Mouse (Mus musculus) CD4-positive helper T cell, adult 2 months (primary cell): ENCODE measurements around the gene Lrrn1.

Source experiments
- DNase-seq: peaks from one replicate; pipeline ENCODE4 v3.0.0-alpha.2; 2012; ENCODE audit warnings: low read depth, missing footprints, low spot score

Lrrn1 gene

DNA sequence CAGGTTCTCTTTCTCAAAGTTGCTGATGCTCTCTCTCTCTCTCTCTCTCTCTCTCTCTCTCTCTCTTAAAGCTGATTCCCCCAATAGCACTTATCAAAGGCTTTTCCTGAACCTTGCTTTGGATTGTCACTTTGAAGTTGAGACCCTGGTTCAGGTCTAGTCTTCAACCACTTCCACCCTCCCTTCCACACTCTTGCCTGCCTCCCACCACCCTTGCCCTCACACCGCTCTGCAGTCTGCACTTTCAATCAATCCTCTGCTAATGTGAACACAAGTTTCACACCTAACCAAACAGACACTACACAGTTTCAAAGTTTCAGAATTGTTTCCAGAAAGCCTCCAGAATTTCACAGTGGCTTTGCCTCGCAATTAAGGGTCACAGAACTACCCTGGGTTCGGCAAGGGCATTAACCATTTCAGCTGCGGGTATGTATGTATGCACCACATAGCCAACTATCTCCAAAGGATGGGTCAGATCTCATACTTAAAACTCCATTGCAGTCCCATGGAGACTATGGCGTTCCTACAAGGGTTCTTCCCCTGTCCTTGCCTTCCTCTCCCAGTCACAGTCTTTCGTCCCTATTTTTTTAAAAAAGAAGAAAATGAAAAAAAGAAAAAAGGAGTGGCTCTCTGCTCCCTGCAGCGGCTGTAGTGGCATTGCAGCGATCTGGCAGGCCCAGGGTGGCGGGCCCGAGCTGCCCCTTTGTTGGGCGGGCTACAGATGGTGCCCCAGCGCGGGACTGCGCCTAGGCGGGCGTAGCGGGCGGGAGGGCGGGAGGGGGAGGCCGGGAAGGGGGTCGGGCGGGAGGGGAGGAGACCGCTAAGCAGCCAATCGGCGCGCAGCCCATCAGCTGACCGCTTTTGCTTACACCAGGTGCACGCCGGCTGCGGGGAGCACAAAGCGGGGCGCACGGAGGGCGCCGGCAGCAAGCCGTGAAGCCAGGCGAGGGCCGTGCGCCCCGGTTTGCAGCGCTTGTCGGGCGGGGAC, at the start of gene Lrrn1:
Lrrn1 (plus strand) TSS at position 892 of the 988 bp plus-strand sequence.
- DNase-seq = no peak

- no peak for DNase-seq
Observed at GRCm38 (mm10) chr6:107494491-107494890, 35.1 kb upstream of the Lrrn1 start.

DNA sequence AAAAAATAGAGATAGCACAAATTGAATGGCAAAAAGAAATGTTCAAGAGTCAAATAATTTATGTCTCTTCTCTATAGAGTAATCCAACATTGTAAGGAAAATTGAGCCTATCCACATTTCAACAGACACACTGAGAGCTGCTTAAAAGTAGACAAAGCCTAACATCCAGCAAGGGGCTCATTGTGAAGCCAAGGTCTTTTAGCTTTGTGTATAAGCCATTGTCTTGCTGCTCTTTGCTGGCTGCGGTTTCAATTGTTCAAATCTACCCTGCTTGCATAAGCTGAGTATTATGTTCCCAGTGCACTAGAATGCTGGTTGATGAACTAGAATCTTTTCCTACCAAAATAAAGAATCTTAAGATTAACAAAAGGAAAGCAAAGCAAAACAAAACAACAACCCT, 33.7 kb upstream of the Lrrn1 start:
- DNase-seq = no peak

- no peak for DNase-seq
Observed at GRCm38 (mm10) chr6:107513716-107514115, 15.9 kb upstream of the Lrrn1 start.

DNA sequence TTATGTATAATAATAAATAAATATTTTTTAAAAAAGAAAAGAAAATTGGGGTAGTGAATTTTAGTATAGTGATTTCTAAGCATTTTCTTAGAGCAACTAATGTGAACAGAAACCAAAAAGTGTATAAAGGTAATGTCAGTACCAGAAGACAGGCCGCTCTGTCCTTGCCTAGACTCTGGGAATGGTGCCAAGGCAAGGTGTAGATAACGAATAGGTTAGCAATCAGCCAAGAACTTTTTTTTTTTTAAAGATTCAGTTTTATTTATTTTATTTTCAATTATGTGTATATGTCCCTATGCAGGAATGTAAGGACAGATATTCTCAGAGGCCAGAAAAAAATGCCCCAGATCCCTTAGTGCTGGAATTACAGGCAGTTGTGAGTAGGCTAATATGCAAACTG, 5.6 kb upstream of the Lrrn1 start:
- no peak for DNase-seq

DNA sequence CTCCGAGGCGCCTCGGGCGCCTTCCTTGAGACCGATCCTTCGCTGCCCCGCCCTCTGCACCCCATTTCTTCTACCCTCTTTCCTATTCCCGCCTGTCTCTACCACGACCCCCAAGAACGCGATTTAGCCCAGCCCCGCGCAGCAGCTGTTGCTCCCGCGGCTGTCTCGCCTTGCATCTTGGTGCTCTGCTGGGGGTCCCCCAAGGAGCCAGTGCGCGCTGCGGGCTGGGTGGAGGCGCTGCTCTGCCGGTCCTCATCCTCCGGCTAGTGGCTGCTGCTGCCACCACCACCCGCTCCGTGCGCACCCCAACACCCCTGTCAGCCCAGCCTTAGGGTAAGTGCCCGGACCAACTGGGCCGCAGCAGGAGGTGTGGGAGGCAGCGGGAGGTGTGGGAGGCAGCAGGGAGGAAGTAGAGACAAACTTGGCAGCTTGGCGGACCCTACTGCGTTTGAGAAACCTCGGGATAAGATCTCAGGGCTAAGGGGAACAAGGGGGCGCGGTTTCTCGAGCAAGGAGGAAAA, 403 bp downstream of the Lrrn1 start:
- DNase-seq = no peak

GRCm38 (mm10) chr6:107530621-107531285, 1.2 kb downstream of the Lrrn1 start:
- DNase-seq = no peak

GRCm38 (mm10) chr6:107531526-107532080, 2.0 kb downstream of the Lrrn1 start:
- no peak for DNase-seq

GRCm38 (mm10) chr6:107534533-107534932, 5.0 kb downstream of the Lrrn1 start:
- DNase-seq = no peak

DNA sequence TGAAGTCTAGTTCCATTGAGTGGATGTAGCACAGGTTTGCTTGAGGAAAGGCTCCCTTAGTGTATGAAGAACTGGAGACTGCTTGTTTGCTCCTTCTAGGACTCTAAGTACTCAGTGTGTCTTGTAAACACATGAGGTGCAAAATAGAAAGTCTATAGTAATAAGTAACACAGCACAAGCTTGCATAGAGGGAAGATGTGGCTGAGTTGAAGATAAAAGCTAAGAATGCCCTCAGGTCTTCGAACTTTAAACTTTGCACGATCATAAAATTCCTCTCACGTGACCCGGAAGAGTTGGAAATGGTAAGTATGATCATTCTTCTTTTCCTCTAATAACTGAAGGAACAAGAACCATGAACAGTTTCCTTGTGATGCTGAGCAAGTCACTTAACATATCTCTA, 7.1 kb downstream of the Lrrn1 start:
- no peak for DNase-seq

- no peak for DNase-seq
Observed at GRCm38 (mm10) chr6:107541222-107541621, 11.7 kb downstream of the Lrrn1 start.

DNA sequence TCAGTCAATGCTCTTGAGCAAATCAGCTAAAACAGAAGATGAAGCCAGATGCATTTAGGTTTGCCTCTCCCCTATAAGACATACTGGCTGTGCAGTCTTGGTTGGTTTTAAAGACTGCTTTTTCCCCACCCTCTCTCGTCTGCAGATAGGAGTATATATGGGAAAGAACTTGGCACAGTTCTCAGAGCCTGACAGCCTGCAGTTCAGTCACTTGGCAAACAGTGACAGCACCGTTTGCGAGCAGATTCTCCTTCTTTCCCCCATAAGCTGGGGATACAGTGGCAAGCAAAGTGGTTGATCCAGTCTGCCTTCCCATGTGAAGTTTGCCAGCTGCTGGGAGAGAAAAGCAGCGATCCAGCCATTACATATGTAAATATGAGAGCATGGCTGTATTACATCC, 12.3 kb downstream of the Lrrn1 start:
- DNase-seq = no peak

- no peak for DNase-seq
Observed at GRCm38 (mm10) chr6:107546272-107546671, 16.7 kb downstream of the Lrrn1 start.

DNA sequence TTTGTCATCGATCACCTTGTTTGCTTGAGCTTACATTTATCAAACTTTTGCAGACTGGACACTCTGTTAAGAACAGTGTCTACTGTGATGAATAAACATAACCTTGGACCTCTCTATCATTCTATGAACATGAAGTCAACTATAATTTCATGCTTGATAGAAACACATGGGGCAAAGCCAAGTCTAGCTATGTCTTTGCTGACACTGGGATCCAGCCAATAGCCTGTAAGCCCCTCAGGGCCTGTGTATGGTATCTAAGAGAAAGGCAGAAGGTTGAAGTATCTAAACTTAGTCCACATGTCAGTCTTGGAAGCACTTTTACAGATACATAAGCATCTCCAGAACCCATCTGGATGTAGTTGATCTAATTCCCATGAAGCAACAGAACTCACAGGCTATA, 22.9 kb downstream of the Lrrn1 start:
- no peak for DNase-seq

GRCm38 (mm10) chr6:107555364-107555763, 25.8 kb downstream of the Lrrn1 start:
- no peak for DNase-seq

DNA sequence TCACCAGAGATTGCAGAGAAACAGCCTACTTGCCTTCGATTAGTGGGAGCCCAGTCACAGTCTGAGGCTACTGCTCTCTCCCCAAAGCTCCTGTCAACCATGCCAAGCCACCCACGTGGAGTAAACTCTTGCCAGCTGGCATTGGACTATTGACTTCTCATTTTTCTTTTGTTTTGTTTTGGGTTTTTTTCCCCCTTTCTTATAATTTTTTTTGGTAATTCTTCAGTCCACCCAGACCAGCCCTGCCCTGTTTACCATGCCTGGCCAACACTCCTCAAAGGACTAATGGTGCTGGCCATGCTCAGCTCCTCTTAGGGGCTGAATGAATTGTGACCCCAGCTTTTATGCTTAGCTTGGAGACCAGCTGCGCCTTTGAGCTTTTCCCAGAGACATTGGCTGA, 27.4 kb downstream of the Lrrn1 start:
- no peak for DNase-seq

GRCm38 (mm10) chr6:107557806-107558205, 28.2 kb downstream of the Lrrn1 start:
- no peak for DNase-seq

GRCm38 (mm10) chr6:107562255-107562654, 32.7 kb downstream of the Lrrn1 start:
- DNase-seq = no peak

DNA sequence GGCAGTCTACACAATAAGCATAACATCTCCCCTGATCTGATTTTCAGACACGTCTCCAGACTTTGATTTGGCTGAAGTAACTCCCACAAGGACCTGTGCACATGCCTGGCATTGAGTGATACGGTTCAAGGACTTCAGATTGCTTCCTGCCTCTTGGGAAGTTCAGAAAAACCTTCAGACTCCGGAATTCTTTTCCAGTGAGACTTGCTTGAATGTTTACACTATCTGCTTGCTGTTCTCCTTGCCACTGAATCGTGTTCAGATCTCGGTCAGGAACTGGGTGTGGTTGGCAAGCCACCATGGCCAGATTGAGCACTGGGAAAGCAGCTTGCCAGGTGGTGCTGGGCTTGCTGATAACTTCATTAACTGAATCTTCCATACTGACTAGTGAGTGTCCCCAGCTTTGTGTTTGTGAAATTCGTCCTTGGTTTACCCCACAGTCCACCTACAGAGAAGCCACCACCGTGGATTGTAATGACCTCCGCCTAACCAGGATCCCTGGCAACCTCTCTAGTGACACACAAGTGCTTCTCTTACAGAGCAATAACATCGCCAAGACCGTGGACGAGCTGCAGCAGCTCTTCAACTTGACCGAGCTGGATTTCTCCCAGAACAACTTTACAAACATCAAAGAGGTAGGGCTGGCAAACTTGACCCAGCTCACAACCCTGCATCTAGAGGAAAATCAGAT, 37.5 kb downstream of the Lrrn1 start:
- DNase-seq = no peak

DNA sequence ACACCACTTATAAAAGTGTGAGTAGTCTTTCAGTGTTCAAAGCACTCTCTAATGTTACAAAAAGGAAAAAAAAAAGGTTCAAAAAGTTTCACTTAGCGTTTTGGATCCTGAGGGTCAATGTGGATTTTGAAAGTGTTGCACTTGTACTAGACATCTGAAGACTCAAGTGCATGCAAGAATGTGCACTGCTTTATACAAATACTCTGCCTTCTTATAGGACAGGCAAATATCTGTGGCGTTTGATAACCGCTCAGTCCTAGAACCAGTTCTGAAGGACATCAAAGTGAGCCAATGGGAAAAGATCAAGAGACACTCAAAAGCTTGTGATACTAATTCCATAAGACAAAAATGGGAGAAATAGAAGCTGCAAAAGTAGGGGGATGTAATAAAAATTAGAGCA, 45.0 kb downstream of the Lrrn1 start:
- no peak for DNase-seq

GRCm38 (mm10) chr6:107575405-107575804, 45.8 kb downstream of the Lrrn1 start:
- DNase-seq = no peak

- no peak for DNase-seq
Observed at GRCm38 (mm10) chr6:107577309-107577708, 47.7 kb downstream of the Lrrn1 start.
